Mouse (Mus musculus) gastrocnemius, adult 2 months (tissue): Measurements from ENCODE around the gene Zcchc7. TPM values are rescaled to one million over a fixed set of nuclear protein-coding genes. Genes with fewer than 3 reads are reported as not detected.

Source experiments
- DNase-seq: peaks from one replicate; pipeline ENCODE4 v3.0.0; 2022
- H3K27ac ChIP-seq: fragments of 200-600 bp; 2 replicates; pipeline ENCODE4 v1.8.1; 2022; ENCODE audit warnings: mild to moderate bottlenecking
- H3K4me3 ChIP-seq: fragments of 200-600 bp; 2 replicates; pipeline ENCODE4 v1.8.1; 2022; ENCODE audit warnings: mild to moderate bottlenecking, moderate library complexity
- CTCF ChIP-seq: fragments of 200-600 bp; IDR thresholded peaks from 2 replicates; pipeline ENCODE4 v1.8.1; 2022; ENCODE audit warnings: antibody characterized with exemption, mild to moderate bottlenecking, moderate library complexity
- intact Hi-C: fragments of 180-260 bp; cut with DNase I; formaldehyde crosslinking; loops from one replicate; pipeline ENCODE4 v1.15.1; 2025
- total RNA-seq, 2 experiments: library from RNA; stranded (reverse); gene quantifications; 2 replicates each; pipeline ENCODE4 v1.2.3; 2021

Gene Zcchc7
- total RNA-seq, 2 experiments from 2014 or later, result 20.4 to 20.8 TPM

GRCm38 (mm10) chr4:44886143-44886542, 130.5 kb downstream of the Zcchc7 start:
- no peak overlapping the region for H3K27ac ChIP-seq
- H3K4me3 ChIP-seq, result no peak overlapping the region
- DNase-seq, result no peak
- intact Hi-C loops, result no loop called here
- no peak for TF ChIP-seq CTCF

DNA sequence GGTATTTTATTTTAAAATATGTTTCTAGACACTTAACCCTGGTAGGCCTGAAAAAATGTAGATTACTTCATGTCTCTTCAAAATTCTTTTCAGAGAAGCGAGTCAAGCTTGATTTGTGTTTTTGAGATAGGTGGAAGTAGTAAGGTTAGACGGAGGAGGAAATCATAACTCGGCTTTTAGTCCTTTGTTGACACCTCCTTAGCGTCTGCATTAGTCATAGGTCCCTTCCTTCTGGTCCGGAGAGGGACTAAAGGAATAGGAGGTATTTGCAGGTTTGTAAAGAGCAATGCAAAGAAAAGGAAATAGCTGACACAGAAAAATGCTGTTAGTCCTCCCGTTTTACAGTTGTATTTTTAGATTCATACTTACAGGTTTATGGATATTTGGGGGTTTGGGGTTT, 135.7 kb downstream of the Zcchc7 start:
- no peak for TF ChIP-seq CTCF
- intact Hi-C loops, result no loop called here
- DNase-seq, result no peak
- H3K27ac ChIP-seq, result no peak overlapping the region
- no peak overlapping the region for H3K4me3 ChIP-seq

DNA sequence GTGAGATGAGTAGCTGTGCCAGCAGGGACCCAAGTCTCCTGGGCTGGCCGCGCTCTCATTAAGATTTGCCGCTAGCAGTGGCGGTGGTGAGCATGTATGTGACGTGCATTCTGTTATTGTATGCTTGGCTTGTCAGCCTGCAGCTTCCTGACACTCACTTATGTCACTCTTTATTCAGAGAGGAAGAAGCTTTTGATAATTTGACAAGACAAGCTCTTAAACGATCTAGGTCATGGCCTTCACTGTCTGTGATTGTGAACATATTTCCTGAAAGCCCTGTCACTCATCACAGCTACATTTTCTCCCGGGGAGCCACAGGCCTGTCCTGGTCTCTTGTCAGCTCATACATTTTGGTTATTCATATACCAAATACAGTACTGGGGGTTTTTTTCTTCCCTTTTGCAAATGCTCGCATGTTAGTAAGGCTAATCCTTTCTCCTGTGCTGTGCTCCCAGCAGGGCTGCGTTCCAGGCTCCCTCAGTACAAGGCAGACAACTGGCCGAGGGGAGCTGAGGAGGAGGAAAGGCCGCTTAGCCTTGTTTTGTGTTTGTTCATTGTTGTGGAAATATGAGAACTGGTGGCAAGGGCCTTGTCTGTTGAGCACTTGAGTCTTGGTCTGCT, 150.1 kb downstream of the Zcchc7 start:
- no peak for DNase-seq
- Histone ChIP-seq H3K4me3 (no peak overlapping the region), H3K27ac (no peak overlapping the region)
- TF ChIP-seq CTCF, result no peak
- intact Hi-C loops, result loop anchor here (10.0 kb wide), 1 partner anchor 151 kb away; the partner anchor contains the start of gene Zcchc7

DNA sequence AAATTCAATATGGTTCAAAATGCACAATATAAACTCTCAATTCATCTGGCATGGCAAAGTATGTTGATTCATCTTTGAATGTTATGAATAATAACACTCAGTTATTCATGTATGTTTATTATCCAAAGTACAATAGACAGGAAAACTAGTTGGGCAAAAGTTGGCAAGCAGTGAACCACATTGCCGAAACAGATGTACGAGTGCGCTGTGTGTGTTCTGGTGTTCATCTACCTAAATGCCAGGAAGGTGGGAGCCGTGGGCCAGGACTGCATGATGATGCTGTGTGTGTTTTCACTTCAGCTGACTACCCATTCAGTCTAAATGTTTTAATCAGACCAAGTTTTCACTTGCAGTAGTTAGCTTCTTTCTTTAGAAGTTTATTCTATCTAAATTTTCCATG, 150.7 kb downstream of the Zcchc7 start:
- H3K27ac ChIP-seq, result no peak overlapping the region
- no peak for TF ChIP-seq CTCF
- H3K4me3 ChIP-seq, result no peak overlapping the region
- intact Hi-C loops, result loop anchor here (10.0 kb wide), 1 partner anchor 152 kb away; the partner anchor contains the start of gene Zcchc7
- no peak for DNase-seq

DNA sequence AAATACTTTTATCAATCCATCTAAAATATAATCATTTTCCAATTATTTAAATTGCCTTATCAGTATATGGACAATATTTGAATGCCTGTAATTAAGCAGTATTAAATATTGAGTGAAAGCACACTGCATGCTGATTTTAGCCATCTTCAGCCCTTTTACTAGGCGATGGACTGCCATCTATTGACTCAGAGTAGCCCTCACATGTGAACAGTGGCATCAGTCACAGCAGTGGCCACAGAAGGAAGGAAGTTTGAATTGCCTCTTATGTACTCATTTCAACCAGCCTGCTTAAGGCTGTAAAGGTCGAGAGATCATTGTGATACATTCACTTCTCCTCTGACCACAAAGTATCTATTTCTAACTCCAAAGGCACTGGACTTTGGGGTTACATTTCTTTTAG, 154.4 kb downstream of the Zcchc7 start:
- TF ChIP-seq CTCF, result peak; percentile 57
- intact Hi-C loops, result no loop called here
- no peak for DNase-seq
- no peak overlapping the region for H3K4me3 ChIP-seq
- no peak overlapping the region for H3K27ac ChIP-seq

- Histone ChIP-seq H3K4me3 (no peak overlapping the region), H3K27ac (no peak overlapping the region)
- intact Hi-C loops, result no loop called here
These were observed 155.2 kb downstream of the Zcchc7 start for GRCm38 (mm10) chr4:44910857-44911256.

GRCm38 (mm10) chr4:44917312-44917848, 161.7 kb downstream of the Zcchc7 start:
- no peak for TF ChIP-seq CTCF
- H3K27ac ChIP-seq, result no peak overlapping the region
- DNase-seq, result no peak
- no peak overlapping the region for H3K4me3 ChIP-seq
- intact Hi-C loops, result no loop called here

More at GRCm38 (mm10) chr4:44910857-44911256, 155.2 kb downstream of the Zcchc7 start:
- DNase-seq, result no peak
- TF ChIP-seq CTCF, result no peak

- H3K4me3 ChIP-seq, result no peak overlapping the region
- H3K27ac ChIP-seq, result no peak overlapping the region
- no peak for TF ChIP-seq CTCF
- DNase-seq, result no peak
- intact Hi-C loops, result no loop called here
These were observed 162.2 kb downstream of the Zcchc7 start for GRCm38 (mm10) chr4:44917907-44918306.

GRCm38 (mm10) chr4:44920831-44921230, 165.2 kb downstream of the Zcchc7 start:
- no peak for TF ChIP-seq CTCF
- no peak overlapping the region for H3K27ac ChIP-seq
- H3K4me3 ChIP-seq, result no peak overlapping the region
- no peak for DNase-seq
- intact Hi-C loops, result no loop called here

GRCm38 (mm10) chr4:44922466-44923128, 166.9 kb downstream of the Zcchc7 start:
- no peak for DNase-seq
- TF ChIP-seq CTCF, result no peak
- intact Hi-C loops, result no loop called here

GRCm38 (mm10) chr4:44923129-44923481, 167.4 kb downstream of the Zcchc7 start:
- H3K4me3 ChIP-seq, result no peak overlapping the region
- H3K27ac ChIP-seq, result no peak overlapping the region
- TF ChIP-seq CTCF, result no peak
- no peak for DNase-seq
- intact Hi-C loops, result no loop called here

More at GRCm38 (mm10) chr4:44922466-44923128, 166.9 kb downstream of the Zcchc7 start:
- Histone ChIP-seq H3K27ac (no peak overlapping the region), H3K4me3 (no peak overlapping the region)

- intact Hi-C loops, result no loop called here
- Histone ChIP-seq H3K4me3 (no peak overlapping the region), H3K27ac (no peak overlapping the region)
- no peak for DNase-seq
- TF ChIP-seq CTCF, result no peak
These were observed 172.3 kb downstream of the Zcchc7 start for GRCm38 (mm10) chr4:44927934-44928333.

DNA sequence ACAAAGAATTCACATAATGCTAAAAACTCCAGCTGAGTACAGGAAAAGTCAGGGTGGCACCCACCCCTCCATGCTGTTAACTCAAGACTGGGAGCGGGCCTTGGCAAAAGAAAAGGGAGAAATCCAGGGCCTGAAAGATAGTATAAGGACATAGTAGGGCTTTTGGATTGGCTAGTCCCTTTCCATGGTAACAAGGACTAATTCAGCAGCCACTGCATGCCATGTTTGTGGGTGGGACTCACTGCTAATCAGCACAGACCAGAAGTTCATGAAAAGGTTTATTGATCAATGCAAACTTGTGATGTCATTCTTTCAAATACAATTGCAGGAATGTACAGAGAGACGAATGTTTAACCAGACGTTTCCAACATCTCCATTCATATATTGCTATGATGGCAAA, 173.1 kb downstream of the Zcchc7 start:
- no peak overlapping the region for H3K27ac ChIP-seq
- TF ChIP-seq CTCF, result no peak
- no peak for DNase-seq
- intact Hi-C loops, result no loop called here
- H3K4me3 ChIP-seq, result no peak overlapping the region
